Mouse (Mus musculus): ENCODE data around the gene Cmtm4. TPM values are rescaled to one million over a fixed set of nuclear protein-coding genes. Genes with fewer than 3 reads are reported as not detected.

Cmtm4 gene
- polyA plus RNA-seq, 1 experiment from 2014 or later: 2.2 TPM

DNA sequence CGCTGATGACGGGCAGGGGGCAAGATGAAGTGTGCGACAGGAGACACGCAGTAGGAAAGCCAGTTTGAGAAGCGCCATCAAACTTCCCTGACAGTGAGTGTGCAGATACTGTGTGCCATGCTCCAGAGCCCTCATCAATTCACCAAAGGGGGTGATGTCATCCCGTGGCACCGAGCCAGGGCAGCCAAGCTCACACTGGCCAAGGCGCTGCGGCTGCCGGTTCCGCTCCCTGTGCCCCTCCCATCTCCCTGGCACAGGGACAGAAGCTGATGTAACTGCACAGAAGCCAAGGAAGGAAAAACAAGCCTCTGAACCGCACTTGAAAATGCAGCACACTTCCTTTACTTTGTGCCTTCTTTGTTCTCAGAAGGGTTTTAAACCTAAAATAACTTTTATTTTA, 40.4 kb upstream of the Cmtm4 start:
- no peaks in the 10 kb centered on the region for H3K27me3 ChIP-seq (ENCODE audit: control insufficient read depth, insufficient read depth, low read length)
- 89% methylated on average over 12 of the region's 12 CpGs for WGBS
- ATAC-seq (ENCODE audit: low FRiP score): peak; percentile 70
- H3K9me3 ChIP-seq (ENCODE audit: control insufficient read depth, low read length): no peaks in the 10 kb centered on the region
- H3K4me3 ChIP-seq (ENCODE audit: low read depth, low read length): no peak overlapping the region
- H3K36me3 ChIP-seq (ENCODE audit: control insufficient read depth, insufficient read depth, low read length): peaks cover 46% of the 10 kb centered on the region
- no peak overlapping the region for H3K4me2 ChIP-seq
- H3K4me1 ChIP-seq (ENCODE audit: control insufficient read depth, insufficient read depth, low read length): peaks cover 3% of the 10 kb centered on the region
- DNase-seq (ENCODE audit: low spot score, missing footprints): peak; percentile 88
- H3K9ac ChIP-seq (ENCODE audit: low read length): no peak overlapping the region
- no peak overlapping the region for H3K27ac ChIP-seq (ENCODE audit: low read depth, low read length)

DNA sequence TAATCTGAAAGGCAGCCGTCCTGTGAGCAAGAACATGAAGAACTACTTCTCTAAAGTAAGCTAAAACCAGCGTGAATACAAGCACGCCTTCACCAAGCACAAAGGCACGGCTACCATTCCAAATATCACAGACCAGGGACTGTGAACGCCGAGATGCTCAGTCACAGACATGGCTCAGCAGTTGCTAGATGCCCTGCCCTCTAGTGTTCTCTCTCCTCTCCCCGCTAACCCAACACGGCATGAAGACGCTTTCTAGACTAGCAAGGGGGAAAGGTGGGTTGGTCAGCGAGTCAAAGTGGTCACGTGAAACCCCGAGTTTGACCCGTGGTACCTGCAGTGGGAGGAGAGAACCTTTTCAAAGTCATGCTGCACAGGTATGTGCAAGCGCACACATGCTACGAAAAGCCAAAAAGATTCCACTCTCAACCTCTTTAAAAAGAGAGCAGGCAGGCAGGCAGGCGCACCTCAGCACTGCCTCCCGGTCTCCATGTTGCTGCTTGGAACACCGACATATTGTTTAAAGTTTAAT, 39.3 kb upstream of the Cmtm4 start:
- no peaks in the 10 kb centered on the region for H3K27me3 ChIP-seq (ENCODE audit: control insufficient read depth, insufficient read depth, low read length)
- H3K36me3 ChIP-seq (ENCODE audit: control insufficient read depth, insufficient read depth, low read length): peaks cover 52% of the 10 kb centered on the region
- WGBS: 89% methylated on average over 18 of the region's 18 CpGs
- H3K4me3 ChIP-seq (ENCODE audit: low read depth, low read length): no peak overlapping the region
- H3K9me3 ChIP-seq (ENCODE audit: control insufficient read depth, low read length): no peaks in the 10 kb centered on the region
- no peak overlapping the region for H3K4me2 ChIP-seq
- H3K4me1 ChIP-seq (ENCODE audit: control insufficient read depth, insufficient read depth, low read length): no peaks in the 10 kb centered on the region
- no peak overlapping the region for H3K9ac ChIP-seq (ENCODE audit: low read length)
- DNase-seq (ENCODE audit: low spot score, missing footprints) (peak; percentile 21), ATAC-seq (ENCODE audit: low FRiP score) (no peak)
- no peak overlapping the region for H3K27ac ChIP-seq (ENCODE audit: low read depth, low read length)

DNA sequence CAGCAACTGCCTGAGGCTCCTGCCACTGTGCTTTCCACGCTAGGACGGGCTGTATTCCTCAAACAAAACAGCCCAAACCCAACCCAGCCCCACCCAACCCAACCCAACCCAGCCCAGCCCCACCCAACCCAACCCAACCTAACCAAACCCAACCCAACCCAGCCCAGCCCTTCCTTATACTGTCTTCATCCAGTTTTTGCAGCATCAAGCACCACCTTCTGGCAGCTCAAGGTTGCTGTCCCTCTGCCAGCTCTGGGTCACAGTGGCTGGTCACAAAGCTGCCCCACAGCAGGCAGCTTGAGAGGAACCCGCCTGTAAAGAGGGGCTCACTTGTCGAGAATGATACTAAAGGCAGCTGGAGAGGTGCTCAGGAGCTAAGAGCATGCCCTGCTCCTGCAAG, 38.7 kb upstream of the Cmtm4 start:
- DNase-seq (ENCODE audit: low spot score, missing footprints): no peak
- H3K27ac ChIP-seq (ENCODE audit: low read depth, low read length): no peak overlapping the region
- no peak overlapping the region for H3K4me3 ChIP-seq (ENCODE audit: low read depth, low read length)
- 91% methylated on average over 4 of the region's 4 CpGs for WGBS
- no peaks in the 10 kb centered on the region for H3K4me1 ChIP-seq (ENCODE audit: control insufficient read depth, insufficient read depth, low read length)
- H3K9me3 ChIP-seq (ENCODE audit: control insufficient read depth, low read length): no peaks in the 10 kb centered on the region
- no peaks in the 10 kb centered on the region for H3K27me3 ChIP-seq (ENCODE audit: control insufficient read depth, insufficient read depth, low read length)
- no peak for ATAC-seq (ENCODE audit: low FRiP score)
- H3K9ac ChIP-seq (ENCODE audit: low read length): no peak overlapping the region
- peaks cover 52% of the 10 kb centered on the region for H3K36me3 ChIP-seq (ENCODE audit: control insufficient read depth, insufficient read depth, low read length)
- no peak overlapping the region for H3K4me2 ChIP-seq

DNA sequence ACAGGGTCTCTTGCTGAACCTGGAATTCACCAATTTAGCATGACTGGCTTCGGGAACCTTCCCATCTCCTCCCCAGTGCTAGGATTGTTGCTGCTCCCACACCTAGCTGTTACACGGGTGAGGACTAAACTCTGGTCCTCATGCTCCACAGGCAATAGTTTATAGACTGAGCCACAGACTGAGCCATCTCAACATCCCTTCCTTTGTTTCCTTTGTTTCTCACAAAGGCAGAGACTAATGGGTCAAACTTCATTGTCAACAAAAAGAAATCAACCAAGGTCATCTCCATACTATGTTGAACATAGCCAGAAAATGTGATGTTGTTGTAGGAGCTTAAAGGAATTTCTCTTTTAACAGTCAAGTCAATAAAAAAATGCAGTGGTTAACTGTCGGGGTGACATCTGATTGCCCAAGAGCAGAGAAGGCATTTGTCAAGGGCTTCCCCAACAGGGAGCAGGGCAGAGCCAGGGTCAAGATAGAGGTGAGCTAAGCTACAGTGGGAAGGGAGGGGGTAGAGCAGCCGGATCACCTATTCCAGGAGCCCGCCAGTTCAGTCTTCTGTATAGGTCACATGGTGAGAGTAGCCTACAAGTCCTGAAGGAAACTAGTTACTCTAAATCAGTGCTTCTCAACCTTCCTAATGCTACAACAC, 37.7 kb upstream of the Cmtm4 start:
- DNase-seq (ENCODE audit: low spot score, missing footprints) (no peak), ATAC-seq (ENCODE audit: low FRiP score) (no peak)
- H3K4me3 ChIP-seq (ENCODE audit: low read depth, low read length): no peak overlapping the region
- no peak overlapping the region for H3K4me2 ChIP-seq
- 95% methylated on average over 5 of the region's 5 CpGs for WGBS
- H3K9me3 ChIP-seq (ENCODE audit: control insufficient read depth, low read length): no peaks in the 10 kb centered on the region
- no peak overlapping the region for H3K9ac ChIP-seq (ENCODE audit: low read length)
- no peak overlapping the region for H3K27ac ChIP-seq (ENCODE audit: low read depth, low read length)
- H3K27me3 ChIP-seq (ENCODE audit: control insufficient read depth, insufficient read depth, low read length): no peaks in the 10 kb centered on the region
- H3K4me1 ChIP-seq (ENCODE audit: control insufficient read depth, insufficient read depth, low read length): no peaks in the 10 kb centered on the region
- H3K36me3 ChIP-seq (ENCODE audit: control insufficient read depth, insufficient read depth, low read length): peaks cover 51% of the 10 kb centered on the region

DNA sequence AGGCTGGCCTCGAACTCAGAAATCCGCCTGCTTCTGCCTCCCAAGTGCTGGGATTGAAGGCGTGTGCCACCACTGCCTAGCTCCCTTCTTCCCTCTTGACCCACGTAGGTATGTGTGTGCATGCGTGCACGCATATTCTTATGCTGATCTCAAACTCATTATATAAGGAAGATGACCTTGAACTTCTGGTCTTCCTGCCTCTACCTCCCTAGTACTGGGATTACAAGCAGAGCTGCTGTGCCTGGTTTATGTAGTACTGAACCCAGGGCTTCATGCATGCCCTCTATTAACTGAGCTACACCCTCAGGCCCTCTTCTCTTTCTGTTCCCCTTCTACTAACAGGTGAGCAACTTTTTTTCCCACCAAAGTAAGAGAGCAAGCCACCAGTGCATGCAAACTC, 37.0 kb upstream of the Cmtm4 start:
- no peak overlapping the region for H3K9ac ChIP-seq (ENCODE audit: low read length)
- H3K4me1 ChIP-seq (ENCODE audit: control insufficient read depth, insufficient read depth, low read length): no peaks in the 10 kb centered on the region
- H3K4me3 ChIP-seq (ENCODE audit: low read depth, low read length): no peak overlapping the region
- H3K9me3 ChIP-seq (ENCODE audit: control insufficient read depth, low read length): no peaks in the 10 kb centered on the region
- 93% methylated on average over 6 of the region's 6 CpGs for WGBS
- no peaks in the 10 kb centered on the region for H3K27me3 ChIP-seq (ENCODE audit: control insufficient read depth, insufficient read depth, low read length)
- H3K27ac ChIP-seq (ENCODE audit: low read depth, low read length): no peak overlapping the region
- no peak for DNase-seq (ENCODE audit: low spot score, missing footprints)
- H3K36me3 ChIP-seq (ENCODE audit: control insufficient read depth, insufficient read depth, low read length): peaks cover 51% of the 10 kb centered on the region
- ATAC-seq (ENCODE audit: low FRiP score): no peak
- no peak overlapping the region for H3K4me2 ChIP-seq

DNA sequence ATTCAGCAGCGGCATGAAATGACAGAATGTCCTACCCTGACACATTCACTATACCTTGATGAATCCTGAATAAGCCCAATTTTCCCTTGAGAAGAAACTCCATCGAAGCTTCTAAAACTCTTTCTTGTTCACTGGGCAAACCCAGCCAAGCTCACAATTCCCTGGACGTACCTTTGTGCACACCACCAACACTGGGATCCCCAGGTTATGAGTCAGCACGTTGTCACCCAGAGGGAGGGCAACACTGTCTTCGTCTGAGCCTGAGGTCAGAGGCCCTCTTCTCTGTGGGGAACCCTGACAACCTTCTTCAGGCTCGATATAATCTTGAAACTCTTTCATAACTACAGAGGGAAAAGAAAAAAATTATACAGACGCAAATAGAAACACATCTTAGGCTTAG, 34.6 kb upstream of the Cmtm4 start:
- ATAC-seq (ENCODE audit: low FRiP score): no peak
- no peak overlapping the region for H3K9ac ChIP-seq (ENCODE audit: low read length)
- 88% methylated on average over 7 of the region's 7 CpGs for WGBS

DNA sequence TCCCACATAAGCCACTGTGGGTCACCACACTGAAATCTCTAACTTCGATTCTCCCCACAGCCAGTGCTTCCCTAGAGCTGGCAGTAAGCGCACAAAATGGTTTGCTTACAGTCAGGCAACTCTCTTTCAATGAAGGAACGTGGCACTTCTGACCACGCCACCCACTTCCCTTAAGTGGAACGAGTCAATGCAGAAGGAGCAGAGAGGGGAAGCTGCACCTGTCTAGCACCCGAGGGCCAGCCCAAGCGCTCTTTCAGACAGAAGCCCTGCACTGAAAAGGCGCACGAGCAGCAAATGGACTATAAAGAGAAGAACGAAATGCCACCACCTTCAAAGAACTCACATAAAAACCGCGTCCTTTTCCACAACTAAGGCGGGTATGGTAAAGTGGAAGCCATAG, 32.1 kb upstream of the Cmtm4 start:
- no peak for DNase-seq (ENCODE audit: low spot score, missing footprints)
- H3K4me2 ChIP-seq: no peak overlapping the region
- no peak overlapping the region for H3K9ac ChIP-seq (ENCODE audit: low read length)
- no peak for ATAC-seq (ENCODE audit: low FRiP score)
- H3K27me3 ChIP-seq (ENCODE audit: control insufficient read depth, insufficient read depth, low read length): no peaks in the 10 kb centered on the region
- H3K4me3 ChIP-seq (ENCODE audit: low read depth, low read length): no peak overlapping the region
- no peaks in the 10 kb centered on the region for H3K4me1 ChIP-seq (ENCODE audit: control insufficient read depth, insufficient read depth, low read length)
- H3K9me3 ChIP-seq (ENCODE audit: control insufficient read depth, low read length): no peaks in the 10 kb centered on the region
- peaks cover 52% of the 10 kb centered on the region for H3K36me3 ChIP-seq (ENCODE audit: control insufficient read depth, insufficient read depth, low read length)
- WGBS: 95% methylated on average over 13 of the region's 13 CpGs
- H3K27ac ChIP-seq (ENCODE audit: low read depth, low read length): no peak overlapping the region

More for the DNA sequence above, 34.6 kb upstream of the Cmtm4 start:
- Histone ChIP-seq H3K4me1 (ENCODE audit: control insufficient read depth, insufficient read depth, low read length) (no peaks in the 10 kb centered on the region), H3K27ac (ENCODE audit: low read depth, low read length) (no peak overlapping the region), H3K4me2 (no peak overlapping the region), H3K9me3 (ENCODE audit: control insufficient read depth, low read length) (no peaks in the 10 kb centered on the region), H3K4me3 (ENCODE audit: low read depth, low read length) (no peak overlapping the region), H3K27me3 (ENCODE audit: control insufficient read depth, insufficient read depth, low read length) (no peaks in the 10 kb centered on the region), H3K36me3 (ENCODE audit: control insufficient read depth, insufficient read depth, low read length) (peaks cover 55% of the 10 kb centered on the region)
- DNase-seq (ENCODE audit: low spot score, missing footprints): no peak

DNA sequence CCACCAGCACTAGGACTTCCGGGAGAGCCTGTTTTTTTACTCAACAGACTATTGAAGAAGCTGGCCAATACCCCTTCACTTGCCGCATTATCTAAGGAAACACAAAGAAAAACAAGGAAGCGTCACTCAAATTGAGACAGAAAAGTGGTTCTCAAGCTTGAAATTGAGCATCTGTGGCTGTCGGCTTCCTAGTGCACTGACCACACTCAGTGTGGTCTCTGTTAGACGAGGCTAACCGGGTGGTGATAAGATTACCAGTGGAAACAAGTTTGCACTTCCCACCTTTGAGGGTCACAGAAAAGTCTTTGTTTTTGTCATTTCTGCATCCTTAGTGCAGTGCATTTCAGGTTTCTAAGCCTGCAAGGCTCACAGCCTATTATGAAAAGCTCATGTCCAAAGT, 26.7 kb upstream of the Cmtm4 start:
- H3K36me3 ChIP-seq (ENCODE audit: control insufficient read depth, insufficient read depth, low read length): peaks cover 53% of the 10 kb centered on the region
- 91% methylated on average over 6 of the region's 6 CpGs for WGBS

DNA sequence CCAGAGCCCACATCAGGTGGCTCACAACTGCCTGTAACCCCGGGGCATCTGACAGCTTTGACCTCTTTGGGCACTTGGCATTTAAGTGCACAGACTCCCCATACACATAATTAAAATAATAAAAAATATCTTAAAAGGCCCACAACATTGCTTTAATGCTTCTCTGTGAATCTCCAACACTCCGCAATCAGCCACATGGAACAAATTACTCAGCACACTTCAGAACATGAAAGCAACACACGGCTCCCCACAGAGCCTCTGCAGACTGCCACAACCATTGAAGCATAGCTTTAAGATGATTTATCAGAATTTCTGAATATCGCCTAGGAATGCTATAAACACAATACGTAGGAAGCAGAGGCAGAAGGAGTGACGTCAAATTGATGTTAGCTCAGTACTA, 20.4 kb upstream of the Cmtm4 start:
- no peak for DNase-seq (ENCODE audit: low spot score, missing footprints)
- Histone ChIP-seq H3K4me2 (no peak overlapping the region), H3K4me1 (ENCODE audit: control insufficient read depth, insufficient read depth, low read length) (no peaks in the 10 kb centered on the region), H3K36me3 (ENCODE audit: control insufficient read depth, insufficient read depth, low read length) (peaks cover 18% of the 10 kb centered on the region), H3K4me3 (ENCODE audit: low read depth, low read length) (no peak overlapping the region), H3K27me3 (ENCODE audit: control insufficient read depth, insufficient read depth, low read length) (no peaks in the 10 kb centered on the region), H3K9me3 (ENCODE audit: control insufficient read depth, low read length) (no peaks in the 10 kb centered on the region), H3K27ac (ENCODE audit: low read depth, low read length) (no peak overlapping the region), H3K9ac (ENCODE audit: low read length) (no peak overlapping the region)
- ATAC-seq (ENCODE audit: low FRiP score): no peak
- WGBS: 85% methylated on average over 6 of the region's 6 CpGs

More for the DNA sequence above, 26.7 kb upstream of the Cmtm4 start:
- Histone ChIP-seq H3K9me3 (ENCODE audit: control insufficient read depth, low read length) (no peaks in the 10 kb centered on the region), H3K9ac (ENCODE audit: low read length) (no peak overlapping the region), H3K27ac (ENCODE audit: low read depth, low read length) (no peak overlapping the region), H3K4me2 (no peak overlapping the region), H3K4me1 (ENCODE audit: control insufficient read depth, insufficient read depth, low read length) (no peaks in the 10 kb centered on the region), H3K27me3 (ENCODE audit: control insufficient read depth, insufficient read depth, low read length) (no peaks in the 10 kb centered on the region), H3K4me3 (ENCODE audit: low read depth, low read length) (no peak overlapping the region)
- DNase-seq (ENCODE audit: low spot score, missing footprints): no peak
- ATAC-seq (ENCODE audit: low FRiP score): no peak
